Mouse (Mus musculus) frontal cortex, postnatal 14 days (tissue): ENCODE results near the gene Ccr1l1.

Source experiments
- DNase-seq, 2 experiments: peaks; one replicate each; pipeline ENCODE4 v3.0.0; 2022; ENCODE audit warnings: low spot score in 2 of 2

Gene Ccr1l1

GRCm38 (mm10) chr9:123928759-123929246 lies 49.4 kb downstream of the Ccr1l1 start:
- DNase-seq: no peak

DNA sequence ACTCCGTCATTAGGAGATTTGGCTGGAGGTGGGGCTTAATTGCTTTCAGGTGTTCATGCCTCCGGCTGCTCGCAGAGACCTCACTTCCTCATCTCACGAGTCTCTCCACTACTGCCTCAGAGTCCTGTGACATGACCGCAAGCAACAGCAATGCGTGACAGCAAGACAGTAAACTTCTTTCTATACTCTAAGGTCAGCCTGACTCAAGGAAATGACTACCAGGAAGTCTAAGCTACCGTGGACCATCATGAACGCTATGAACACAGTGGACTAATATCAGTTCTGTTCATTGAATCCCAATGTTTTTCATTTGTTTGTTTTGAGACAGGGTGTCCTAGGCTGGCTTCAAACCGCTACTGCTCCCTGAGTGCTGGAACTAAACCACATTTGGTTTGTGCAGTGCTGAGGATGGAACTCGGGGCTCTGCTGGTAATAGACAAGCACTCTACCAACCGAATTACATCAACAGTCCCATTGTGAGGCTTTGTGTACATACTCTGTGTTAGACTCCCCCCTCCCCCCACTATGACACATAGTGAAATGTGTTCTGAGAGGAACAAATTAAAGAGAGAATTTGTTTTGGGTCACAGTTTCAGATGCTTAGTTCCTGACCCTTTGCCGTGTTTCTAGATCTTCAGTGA lies 50.0 kb downstream of the Ccr1l1 start:
- DNase-seq: no peak

GRCm38 (mm10) chr9:123927281-123927960 lies 50.8 kb downstream of the Ccr1l1 start:
- DNase-seq: no peak
